Mouse (Mus musculus) testis, adult 2 months (tissue): ENCODE results near the gene Rims1.

Source experiments
- CTCF ChIP-seq: fragments of 200-500 bp; IDR thresholded peaks from 2 replicates; pipeline ENCODE4 v1.5.1; 2012; ENCODE audit warnings: low read depth, mild to moderate bottlenecking, inconsistent platforms, low read length, moderate library complexity; ENCODE audit not compliant: control insufficient read depth, insufficient read depth, insufficient replicate concordance
- POLR2A ChIP-seq: fragments of 200-500 bp; IDR thresholded peaks from 2 replicates; pipeline ENCODE4 v1.6.1; 2012; ENCODE audit warnings: low read depth, mild to moderate bottlenecking, inconsistent platforms, low read length, moderate library complexity; ENCODE audit not compliant: control insufficient read depth

DNA sequence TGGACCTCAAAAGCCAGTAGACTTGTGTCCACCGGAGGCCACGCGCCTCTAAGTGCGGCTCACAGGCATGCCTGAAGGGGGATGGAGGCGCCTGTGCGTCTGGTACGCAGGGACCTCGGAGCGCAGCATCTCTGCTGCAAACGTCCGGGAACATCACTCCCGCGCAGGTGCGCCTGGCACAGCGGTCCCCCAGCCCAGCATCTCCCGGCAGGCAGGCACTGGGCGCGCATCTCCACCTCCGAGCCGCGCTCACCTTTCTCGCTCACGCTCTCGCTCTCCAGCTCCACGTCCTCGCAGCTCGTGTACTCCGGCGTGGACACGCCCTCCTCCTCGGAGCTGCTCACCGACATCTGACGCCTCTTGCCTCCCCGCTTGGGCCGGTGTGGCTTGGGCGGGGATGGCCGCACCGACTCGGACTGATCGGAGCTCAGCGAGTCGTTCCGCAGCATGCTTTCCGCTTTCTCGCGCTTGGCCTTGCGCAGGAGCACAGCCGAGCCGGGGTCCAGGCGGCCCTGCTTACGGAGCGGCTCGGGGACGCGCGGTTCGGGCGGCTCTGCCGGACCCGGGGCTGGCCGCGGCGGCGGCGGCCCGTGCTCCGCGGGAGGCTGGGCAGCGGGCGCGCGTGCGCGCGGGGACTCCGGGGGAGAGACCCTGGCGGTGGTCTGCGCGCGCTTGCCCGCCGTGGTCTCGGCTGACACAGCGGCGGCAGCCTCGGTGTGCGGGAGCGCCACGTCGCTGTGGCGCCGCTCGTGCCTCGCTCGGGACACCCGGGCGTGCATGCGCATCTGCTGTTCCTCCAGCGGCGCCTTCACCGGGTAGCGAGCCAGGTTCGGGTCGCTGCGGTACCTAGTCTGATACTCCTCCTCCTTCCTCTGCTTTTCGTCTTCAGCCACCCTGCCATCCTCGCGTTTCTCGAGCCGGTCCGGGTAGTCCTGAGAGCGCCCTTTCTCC is 272.4 kb downstream of the Rims1 start:
- no peak for TF ChIP-seq CTCF
- no peak for TF ChIP-seq POLR2A
